Mouse (Mus musculus): ENCODE data around the gene Tenm2. TPM values are rescaled to one million over a fixed set of nuclear protein-coding genes. Genes with fewer than 3 reads are reported as not detected.

Tenm2 gene
- polyA plus RNA-seq, 1 experiment from 2014 or later: 0.12 TPM

DNA sequence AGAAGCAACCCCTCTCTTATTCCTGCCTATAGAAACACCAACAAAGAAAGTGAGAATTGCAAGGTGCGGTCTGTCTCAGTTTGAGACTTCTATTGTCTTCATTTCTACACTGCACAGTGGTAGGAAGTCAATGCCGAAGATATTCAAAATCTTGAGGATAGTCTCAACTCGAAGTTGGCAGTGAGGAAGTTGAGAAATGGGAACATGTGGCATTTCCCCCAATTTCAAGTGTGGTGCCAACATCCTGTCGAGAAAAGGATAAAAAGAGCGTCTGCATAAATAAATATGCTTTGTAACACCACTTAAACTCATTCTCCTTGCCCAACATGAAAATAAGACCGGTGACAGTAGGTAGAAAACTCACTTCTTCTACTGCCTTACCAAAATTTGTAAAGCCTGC, 898.7 kb downstream of the Tenm2 start:
- Histone ChIP-seq H3K27me3 (replicated peaks; ENCODE audit: control insufficient read depth, insufficient read depth, low read length) (no peaks in the 10 kb centered on the region), H3K4me2 (replicated peaks; ENCODE audit: low read depth) (no peak overlapping the region), H3K36me3 (ENCODE audit: control insufficient read depth, insufficient read depth) (no peaks in the 10 kb centered on the region), H3K27ac (ENCODE audit: low read depth, low read length) (no peak overlapping the region), H3K4me1 (replicated peaks; ENCODE audit: control insufficient read depth, insufficient read depth, low read length) (no peaks in the 10 kb centered on the region), H3K9me3 (ENCODE audit: control insufficient read depth) (no peaks in the 10 kb centered on the region), H3K4me3 (ENCODE audit: low read depth, low read length) (no peak overlapping the region), H3K9ac (ENCODE audit: low read depth, low read length) (no peak overlapping the region)
- TF ChIP-seq CTCF (IDR thresholded peaks at IDR 0.05; ENCODE audit: low read depth): no peak
- 84% methylated on average over 6 of the region's 6 CpGs for WGBS
- ATAC-seq: no peak

GRCm38 (mm10) chr11:36335147-36335546, 900.6 kb downstream of the Tenm2 start:
- Histone ChIP-seq H3K4me2 (replicated peaks; ENCODE audit: low read depth) (no peak overlapping the region), H3K9me3 (ENCODE audit: control insufficient read depth) (no peaks in the 10 kb centered on the region), H3K9ac (ENCODE audit: low read depth, low read length) (no peak overlapping the region), H3K36me3 (ENCODE audit: control insufficient read depth, insufficient read depth) (no peaks in the 10 kb centered on the region), H3K4me3 (ENCODE audit: low read depth, low read length) (no peak overlapping the region), H3K27me3 (replicated peaks; ENCODE audit: control insufficient read depth, insufficient read depth, low read length) (no peaks in the 10 kb centered on the region), H3K4me1 (replicated peaks; ENCODE audit: control insufficient read depth, insufficient read depth, low read length) (no peaks in the 10 kb centered on the region), H3K27ac (ENCODE audit: low read depth, low read length) (no peak overlapping the region)
- ATAC-seq: no peak
- WGBS: 78% methylated on average over 5 of the region's 5 CpGs
- no peak for TF ChIP-seq CTCF (IDR thresholded peaks at IDR 0.05; ENCODE audit: low read depth)

- Histone ChIP-seq H3K27me3 (replicated peaks; ENCODE audit: control insufficient read depth, insufficient read depth, low read length) (no peaks in the 10 kb centered on the region), H3K9ac (ENCODE audit: low read depth, low read length) (no peak overlapping the region), H3K4me1 (replicated peaks; ENCODE audit: control insufficient read depth, insufficient read depth, low read length) (no peaks in the 10 kb centered on the region), H3K9me3 (ENCODE audit: control insufficient read depth) (no peaks in the 10 kb centered on the region), H3K36me3 (ENCODE audit: control insufficient read depth, insufficient read depth) (no peaks in the 10 kb centered on the region), H3K4me2 (replicated peaks; ENCODE audit: low read depth) (no peak overlapping the region), H3K27ac (ENCODE audit: low read depth, low read length) (no peak overlapping the region), H3K4me3 (ENCODE audit: low read depth, low read length) (no peak overlapping the region)
- TF ChIP-seq CTCF (IDR thresholded peaks at IDR 0.05; ENCODE audit: low read depth): no peak
- 19% methylated on average over 7 of the region's 7 CpGs for WGBS
- ATAC-seq: no peak
Measured at GRCm38 (mm10) chr11:36334100-36334735, 901.5 kb downstream of the Tenm2 start.

DNA sequence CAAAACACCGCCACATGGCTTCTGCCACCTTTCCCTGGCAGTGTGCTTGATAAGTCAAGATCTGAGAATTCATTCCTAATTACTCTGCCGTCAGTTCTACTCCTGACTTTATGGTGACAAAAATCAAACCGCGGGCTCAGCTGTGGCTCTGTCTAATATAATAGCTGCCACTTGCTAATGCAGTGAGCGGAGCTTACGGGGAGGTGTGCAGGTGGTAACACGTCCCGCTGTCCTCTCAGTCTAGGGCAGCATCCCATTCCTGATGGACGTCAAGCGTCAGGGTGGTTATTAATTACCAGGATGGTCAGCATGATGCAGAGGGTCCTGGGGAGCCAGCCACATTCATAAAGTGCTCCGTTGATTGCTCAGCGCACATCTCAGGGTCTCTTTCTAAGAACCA, 903.5 kb downstream of the Tenm2 start:
- no peak for ATAC-seq
- no peak overlapping the region for H3K9ac ChIP-seq (ENCODE audit: low read depth, low read length)
- WGBS: 76% methylated on average over 12 of the region's 12 CpGs

GRCm38 (mm10) chr11:36331408-36332178, 904.2 kb downstream of the Tenm2 start:
- Histone ChIP-seq H3K27ac (ENCODE audit: low read depth, low read length) (no peak overlapping the region), H3K4me1 (replicated peaks; ENCODE audit: control insufficient read depth, insufficient read depth, low read length) (no peaks in the 10 kb centered on the region), H3K9me3 (ENCODE audit: control insufficient read depth) (no peaks in the 10 kb centered on the region), H3K4me3 (ENCODE audit: low read depth, low read length) (no peak overlapping the region), H3K4me2 (replicated peaks; ENCODE audit: low read depth) (no peak overlapping the region), H3K36me3 (ENCODE audit: control insufficient read depth, insufficient read depth) (no peaks in the 10 kb centered on the region), H3K9ac (ENCODE audit: low read depth, low read length) (no peak overlapping the region), H3K27me3 (replicated peaks; ENCODE audit: control insufficient read depth, insufficient read depth, low read length) (no peaks in the 10 kb centered on the region)
- no peak for TF ChIP-seq CTCF (IDR thresholded peaks at IDR 0.05; ENCODE audit: low read depth)
- WGBS: 64% methylated on average over 13 of the region's 13 CpGs
- no peak for ATAC-seq

More for the DNA sequence above, 903.5 kb downstream of the Tenm2 start:
- Histone ChIP-seq H3K4me2 (replicated peaks; ENCODE audit: low read depth) (no peak overlapping the region), H3K36me3 (ENCODE audit: control insufficient read depth, insufficient read depth) (no peaks in the 10 kb centered on the region), H3K27ac (ENCODE audit: low read depth, low read length) (no peak overlapping the region), H3K27me3 (replicated peaks; ENCODE audit: control insufficient read depth, insufficient read depth, low read length) (no peaks in the 10 kb centered on the region), H3K4me3 (ENCODE audit: low read depth, low read length) (no peak overlapping the region), H3K4me1 (replicated peaks; ENCODE audit: control insufficient read depth, insufficient read depth, low read length) (no peaks in the 10 kb centered on the region), H3K9me3 (ENCODE audit: control insufficient read depth) (no peaks in the 10 kb centered on the region)
- no peak for TF ChIP-seq CTCF (IDR thresholded peaks at IDR 0.05; ENCODE audit: low read depth)

DNA sequence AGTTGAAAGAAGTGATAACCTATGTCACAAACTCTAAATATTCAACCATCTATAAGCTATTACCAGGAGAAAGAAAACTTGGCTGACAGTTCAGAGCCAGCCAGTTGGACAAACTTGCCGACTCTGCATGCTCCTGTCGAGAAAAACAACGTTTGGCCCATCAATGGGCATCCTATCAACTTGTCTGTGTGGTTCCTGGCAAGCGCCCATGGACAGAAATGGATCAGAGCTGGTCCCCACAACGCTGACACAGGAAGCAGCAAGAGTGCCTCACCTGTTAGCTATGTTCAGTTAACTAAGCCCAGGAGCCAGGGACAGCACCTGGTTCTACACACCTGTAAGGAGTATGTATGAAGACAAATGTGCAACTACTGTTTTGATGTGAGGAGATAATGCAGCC, 908.5 kb downstream of the Tenm2 start:
- Histone ChIP-seq H3K36me3 (ENCODE audit: control insufficient read depth, insufficient read depth) (no peaks in the 10 kb centered on the region), H3K4me1 (replicated peaks; ENCODE audit: control insufficient read depth, insufficient read depth, low read length) (no peaks in the 10 kb centered on the region), H3K4me3 (ENCODE audit: low read depth, low read length) (no peak overlapping the region), H3K4me2 (replicated peaks; ENCODE audit: low read depth) (no peak overlapping the region), H3K9me3 (ENCODE audit: control insufficient read depth) (no peaks in the 10 kb centered on the region), H3K27ac (ENCODE audit: low read depth, low read length) (no peak overlapping the region), H3K9ac (ENCODE audit: low read depth, low read length) (no peak overlapping the region), H3K27me3 (replicated peaks; ENCODE audit: control insufficient read depth, insufficient read depth, low read length) (no peaks in the 10 kb centered on the region)
- ATAC-seq: no peak
- 73% methylated on average over 5 of the region's 5 CpGs for WGBS
- TF ChIP-seq CTCF (IDR thresholded peaks at IDR 0.05; ENCODE audit: low read depth): no peak

Measured in intestine, postnatal 0 days (tissue).